Mouse (Mus musculus) cerebellum, adult 2 months (tissue): ENCODE measurements at regions not wholly inside any gene's neighbourhood (a gene's known extent, or its start where the extent isn't known, plus 50 kb on each side); places are given as distances from the start of the nearest gene placed in this dataset.

ENCODE experiments used
- CTCF ChIP-seq: fragments of 200-500 bp; IDR thresholded peaks from 2 replicates; pipeline ENCODE4 v1.5.1; 2011; ENCODE audit warnings: low read depth, mild to moderate bottlenecking, control low read depth, low read length, moderate library complexity, borderline replicate concordance; ENCODE audit not compliant: insufficient read depth
- POLR2A ChIP-seq: fragments of 200-500 bp; IDR thresholded peaks from 2 replicates; pipeline ENCODE4 v1.6.1; 2011; ENCODE audit warnings: low read length, control low read depth, borderline replicate concordance; ENCODE audit not compliant: insufficient read depth

- no peak for TF ChIP-seq CTCF
- no peak for TF ChIP-seq POLR2A
These were observed 196.0 kb downstream of the Fam43a start for GRCm38 (mm10) chr16:30795501-30795904.
